Mouse (Mus musculus): ENCODE results near the gene Tubgcp6. TPM values are rescaled to one million over a fixed set of nuclear protein-coding genes. Genes with fewer than 3 reads are reported as not detected.

Gene Tubgcp6
- polyA plus RNA-seq, 1 experiment from 2014 or later = 17.6 TPM

DNA sequence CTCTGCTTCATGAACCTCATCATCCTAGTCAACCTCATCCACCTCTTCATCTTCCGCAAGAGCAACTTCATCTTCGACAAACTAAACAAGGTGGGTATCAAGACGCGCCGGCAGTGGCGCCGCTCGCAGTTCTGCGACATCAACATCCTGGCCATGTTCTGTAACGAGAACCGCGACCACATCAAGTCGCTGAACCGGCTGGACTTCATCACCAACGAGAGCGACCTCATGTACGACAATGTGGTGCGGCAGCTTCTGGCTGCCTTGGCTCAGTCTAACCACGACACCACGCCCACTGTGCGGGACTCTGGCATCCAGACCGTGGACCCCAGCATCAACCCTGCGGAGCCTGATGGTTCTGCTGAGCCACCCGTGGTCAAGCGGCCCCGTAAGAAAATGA, 54.7 kb downstream of the Tubgcp6 start:
- DNase-seq (ENCODE audit: low read depth, low spot score) (no peak), ATAC-seq (no peak)
- POLR2A ChIA-PET = no interaction called here
- TF ChIP-seq CTCF (IDR thresholded peaks at IDR 0.05) = no peak
- CTCF ChIA-PET = no interaction called here
- peaks cover 31% of the 10 kb centered on the region for H3K27me3 ChIP-seq
- in situ Hi-C loops (cut with MboI; ENCODE audit: low pct_unique_long_range_greater_than_20kb) = loop anchor here (5.0 to 10.0 kb wide), 2 partner anchors 243 to 459 kb away; no protein-coding TSS in a partner anchor

DNA sequence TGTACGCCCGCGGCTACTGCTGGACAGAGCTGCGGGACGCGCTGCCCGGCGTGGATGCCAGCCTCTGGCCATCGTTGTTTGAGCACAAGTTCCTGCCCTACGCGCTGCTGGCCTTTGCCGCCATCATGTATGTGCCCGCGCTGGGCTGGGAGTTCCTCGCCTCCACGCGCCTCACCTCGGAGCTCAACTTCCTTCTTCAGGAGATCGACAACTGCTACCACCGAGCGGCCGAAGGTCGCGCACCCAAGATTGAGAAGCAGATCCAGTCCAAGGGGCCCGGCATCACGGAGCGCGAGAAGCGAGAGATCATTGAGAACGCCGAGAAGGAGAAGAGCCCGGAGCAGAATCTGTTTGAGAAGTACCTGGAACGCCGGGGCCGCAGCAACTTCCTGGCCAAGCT, 55.3 kb downstream of the Tubgcp6 start:
- ATAC-seq (no peak), DNase-seq (ENCODE audit: low read depth, low spot score) (no peak)
- peaks cover 31% of the 10 kb centered on the region for H3K27me3 ChIP-seq
- POLR2A ChIA-PET = no interaction called here
- CTCF ChIA-PET = no interaction called here
- in situ Hi-C loops (cut with MboI; ENCODE audit: low pct_unique_long_range_greater_than_20kb) = loop anchor here (5.0 to 10.0 kb wide), 2 partner anchors 243 to 460 kb away; no protein-coding TSS in a partner anchor
- no peak for TF ChIP-seq CTCF (IDR thresholded peaks at IDR 0.05)

DNA sequence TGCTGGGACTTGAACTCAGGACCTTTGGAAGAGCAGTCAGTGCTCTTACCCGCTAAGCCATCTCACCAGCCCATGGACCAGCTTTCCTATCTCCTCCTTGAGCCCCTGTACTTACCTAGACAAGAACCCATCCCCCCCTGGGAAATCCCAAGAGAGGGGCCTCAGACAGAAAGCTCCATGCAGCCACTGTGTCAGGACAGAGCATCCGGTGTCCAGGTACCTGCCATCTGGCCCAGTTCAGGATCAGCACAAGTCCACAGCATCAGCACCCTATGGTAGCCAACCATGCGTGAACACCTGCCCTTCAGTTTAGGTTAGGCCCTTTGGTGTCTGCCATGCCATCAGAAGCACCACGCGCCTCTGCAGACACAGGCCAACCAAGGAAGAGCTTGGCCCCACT, 58.0 kb downstream of the Tubgcp6 start:
- in situ Hi-C loops (cut with MboI; ENCODE audit: low pct_unique_long_range_greater_than_20kb) = loop anchor here (5.0 to 10.0 kb wide), 2 partner anchors 240 to 462 kb away; no protein-coding TSS in a partner anchor
- no peak for TF ChIP-seq CTCF (IDR thresholded peaks at IDR 0.05)
- no peak for DNase-seq (ENCODE audit: low read depth, low spot score)
- ATAC-seq = no peak
- POLR2A ChIA-PET = no interaction called here
- peaks cover 51% of the 10 kb centered on the region for H3K27me3 ChIP-seq
- CTCF ChIA-PET = no interaction called here

DNA sequence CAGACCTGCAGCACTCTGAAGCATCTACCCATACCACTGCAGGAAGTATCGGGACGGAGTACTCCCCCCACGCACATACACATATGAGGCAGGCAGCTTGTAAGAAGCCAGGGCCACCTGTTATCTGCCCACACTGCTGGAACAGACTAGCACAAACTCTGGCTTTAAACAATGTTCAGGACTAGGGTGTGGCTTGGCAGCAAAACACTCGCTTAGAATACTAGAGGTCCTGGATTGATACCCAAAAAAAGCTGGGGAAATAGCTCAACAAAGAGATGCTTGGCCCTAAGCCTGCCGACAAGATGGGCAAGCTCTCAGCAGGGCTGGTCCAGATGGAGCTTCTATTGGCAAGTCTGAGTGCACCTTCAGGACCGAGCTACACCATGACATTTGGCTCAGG, 59.4 kb downstream of the Tubgcp6 start:
- no peak for ATAC-seq
- DNase-seq (ENCODE audit: low read depth, low spot score) = no peak
- POLR2A ChIA-PET = interaction anchor here (1.2 kb wide), 1 partner anchor 12 kb away, joined by 3 read pairs; no protein-coding TSS in a partner anchor
- in situ Hi-C loops (cut with MboI; ENCODE audit: low pct_unique_long_range_greater_than_20kb) = loop anchor here (10.0 kb wide), 1 partner anchor 239 kb away; no protein-coding TSS in a partner anchor
- peaks cover 60% of the 10 kb centered on the region for H3K27me3 ChIP-seq
- CTCF ChIA-PET = no interaction called here
- TF ChIP-seq CTCF (IDR thresholded peaks at IDR 0.05) = no peak

DNA sequence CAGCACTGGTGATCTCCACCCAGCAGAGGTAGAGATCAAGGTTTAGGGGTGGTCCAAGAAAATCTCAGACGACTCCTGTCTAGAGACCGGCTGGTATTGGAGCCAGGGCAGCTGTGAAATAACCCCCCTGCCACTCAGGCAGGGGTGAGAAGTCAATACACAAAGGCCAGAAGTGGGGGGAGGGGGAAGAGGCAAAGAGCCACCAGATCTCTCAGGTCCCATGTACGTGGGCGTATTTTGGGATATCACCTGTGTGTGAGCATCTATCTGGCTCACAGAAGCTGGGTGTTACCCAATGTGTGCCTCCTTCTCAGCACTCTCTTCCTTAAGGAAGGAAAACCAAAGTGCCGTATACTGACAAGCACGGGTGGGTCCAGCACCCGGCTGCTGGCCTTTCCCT, 59.9 kb downstream of the Tubgcp6 start:
- ATAC-seq (no peak), DNase-seq (ENCODE audit: low read depth, low spot score) (no peak)
- in situ Hi-C loops (cut with MboI; ENCODE audit: low pct_unique_long_range_greater_than_20kb) = loop anchor here (10.0 kb wide), 1 partner anchor 238 kb away; no protein-coding TSS in a partner anchor
- CTCF ChIA-PET = no interaction called here
- POLR2A ChIA-PET = interaction anchor here (1.2 kb wide), 1 partner anchor 13 kb away, joined by 3 read pairs; no protein-coding TSS in a partner anchor
- no peak for TF ChIP-seq CTCF (IDR thresholded peaks at IDR 0.05)
- peaks cover 58% of the 10 kb centered on the region for H3K27me3 ChIP-seq

DNA sequence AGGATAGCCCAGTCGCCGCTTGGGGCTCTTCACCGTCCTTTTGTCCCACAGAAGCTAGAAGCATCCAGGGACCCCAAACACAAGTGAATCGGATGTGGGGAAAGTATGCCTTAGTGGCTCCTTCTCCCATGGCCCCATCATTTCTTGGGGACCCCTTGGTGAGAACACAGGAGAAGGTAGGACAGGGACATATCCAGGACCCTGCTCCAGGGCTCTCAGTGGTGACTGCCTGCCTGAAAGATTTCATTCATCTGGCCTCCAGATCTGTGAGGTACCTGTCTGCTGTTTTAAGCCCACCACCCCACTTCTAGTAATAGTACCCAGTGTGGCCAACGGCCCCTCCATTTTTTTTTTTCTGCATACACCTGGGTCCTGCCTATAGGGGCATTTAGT, 60.4 kb downstream of the Tubgcp6 start:
- no peak for DNase-seq (ENCODE audit: low read depth, low spot score)
- H3K27me3 ChIP-seq = peaks cover 58% of the 10 kb centered on the region
- POLR2A ChIA-PET = no interaction called here
- in situ Hi-C loops (cut with MboI; ENCODE audit: low pct_unique_long_range_greater_than_20kb) = loop anchor here (10.0 kb wide), 1 partner anchor 238 kb away; no protein-coding TSS in a partner anchor
- CTCF ChIA-PET = no interaction called here
- no peak for ATAC-seq
- no peak for TF ChIP-seq CTCF (IDR thresholded peaks at IDR 0.05)

DNA sequence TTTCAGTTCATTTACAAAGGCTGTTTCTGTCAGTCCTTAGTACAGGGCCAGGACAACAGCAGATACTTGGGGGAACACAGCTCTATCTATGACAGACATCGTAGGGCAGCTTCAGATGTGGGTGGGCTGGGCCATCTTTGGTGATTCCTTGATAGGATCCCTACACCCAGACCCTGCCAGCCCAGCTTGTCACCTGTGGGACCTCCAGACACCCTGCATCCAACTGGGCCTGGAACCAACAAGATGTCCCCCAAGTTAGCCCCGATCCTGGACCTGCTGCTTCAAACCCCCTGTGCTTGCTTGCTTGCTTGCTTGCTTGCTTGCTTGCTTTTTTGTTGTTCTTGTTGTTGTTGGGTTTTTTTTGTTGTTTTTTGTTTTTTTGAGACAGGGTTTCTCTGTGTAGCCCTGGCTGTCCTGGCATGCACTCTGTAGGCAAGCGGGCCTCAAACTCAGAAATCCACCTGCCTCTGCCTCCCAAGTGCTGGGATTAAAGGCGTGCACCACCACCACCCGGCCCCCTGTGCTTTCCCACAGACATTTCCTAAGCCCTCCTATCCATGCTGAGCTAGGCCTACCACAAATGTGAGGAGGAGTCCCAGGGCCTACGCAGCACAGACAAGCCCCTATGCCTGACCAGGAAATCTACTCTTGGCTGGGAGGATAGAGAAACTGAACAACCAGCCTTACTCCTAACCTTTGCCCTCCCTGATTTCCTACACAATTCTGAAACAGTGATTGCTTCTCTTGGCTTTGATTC, 61.0 kb downstream of the Tubgcp6 start:
- DNase-seq (ENCODE audit: low read depth, low spot score) = no peak
- no peak for ATAC-seq
- POLR2A ChIA-PET = no interaction called here
- in situ Hi-C loops (cut with MboI; ENCODE audit: low pct_unique_long_range_greater_than_20kb) = loop anchor here (10.0 kb wide), 1 partner anchor 237 kb away; no protein-coding TSS in a partner anchor
- peaks cover 58% of the 10 kb centered on the region for H3K27me3 ChIP-seq
- CTCF ChIA-PET = no interaction called here
- TF ChIP-seq CTCF (IDR thresholded peaks at IDR 0.05) = no peak

DNA sequence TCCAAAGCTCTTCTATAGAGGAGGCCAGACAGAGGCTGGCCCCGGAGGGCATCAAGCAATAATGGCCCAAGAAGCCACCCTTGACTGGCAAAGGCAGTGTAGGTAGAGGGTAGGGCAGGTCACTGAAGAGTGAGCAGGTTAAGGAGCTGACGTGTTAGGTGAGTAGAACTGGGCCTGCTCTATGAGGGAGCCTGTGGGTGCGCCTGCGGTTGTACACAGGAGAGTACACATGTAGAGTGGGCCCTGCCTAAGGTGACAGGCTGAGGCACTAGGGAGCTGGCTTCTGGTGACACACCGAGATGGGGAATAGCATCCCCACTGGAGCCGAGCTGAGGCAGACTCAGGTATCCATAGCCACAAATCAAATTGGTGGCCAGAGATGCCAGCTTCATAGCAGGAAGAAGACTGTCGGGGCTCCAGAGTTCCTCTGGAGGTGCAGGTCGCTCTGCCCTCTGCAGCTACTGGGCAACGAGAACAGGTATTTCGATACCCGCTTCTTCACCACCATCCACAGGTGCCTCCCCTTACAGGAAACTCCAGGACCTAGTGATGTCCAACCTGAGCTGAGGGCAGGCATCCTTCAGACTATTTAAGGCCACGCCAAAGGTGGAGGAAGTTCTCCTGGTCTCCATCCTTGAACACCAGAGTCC, 62.0 kb downstream of the Tubgcp6 start:
- CTCF ChIA-PET = no interaction called here
- TF ChIP-seq CTCF (IDR thresholded peaks at IDR 0.05) = no peak
- DNase-seq (ENCODE audit: low read depth, low spot score) = no peak
- H3K27me3 ChIP-seq = peaks cover 65% of the 10 kb centered on the region
- ATAC-seq = no peak
- in situ Hi-C loops (cut with MboI; ENCODE audit: low pct_unique_long_range_greater_than_20kb) = loop anchor here (10.0 kb wide), 1 partner anchor 236 kb away; no protein-coding TSS in a partner anchor
- POLR2A ChIA-PET = no interaction called here

DNA sequence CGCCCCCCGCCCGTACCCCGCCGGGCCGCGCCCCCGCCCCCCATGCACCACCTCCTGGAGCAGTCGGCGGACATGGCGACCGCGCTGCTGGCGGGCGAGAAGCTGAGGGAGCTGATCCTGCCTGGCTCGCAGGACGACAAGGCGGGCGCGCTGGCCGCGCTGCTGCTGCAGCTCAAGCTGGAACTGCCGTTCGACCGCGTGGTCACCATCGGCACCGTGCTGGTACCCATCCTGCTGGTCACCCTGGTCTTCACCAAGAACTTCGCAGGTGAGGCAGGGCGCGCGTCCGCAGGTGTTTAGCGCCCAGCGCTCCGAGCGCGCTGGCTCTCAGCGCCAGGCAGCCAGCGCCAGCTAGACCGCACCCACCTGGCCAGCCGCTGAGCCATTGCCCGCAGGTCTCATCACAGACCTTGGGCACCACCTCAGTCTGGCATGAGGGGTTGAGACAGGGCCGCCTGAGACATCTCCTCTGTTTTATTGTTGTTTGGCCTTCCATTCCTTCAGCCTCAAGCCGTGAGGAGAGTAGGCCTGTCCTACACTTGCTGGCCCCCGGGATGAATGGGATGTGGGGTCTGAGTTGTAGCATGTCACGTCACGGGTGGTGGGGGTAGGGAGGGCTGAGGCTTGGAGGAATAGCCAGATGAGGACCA, 62.8 kb downstream of the Tubgcp6 start:
- DNase-seq (ENCODE audit: low read depth, low spot score) (no peak), ATAC-seq (no peak)
- CTCF ChIA-PET = no interaction called here
- H3K27me3 ChIP-seq = peaks cover 67% of the 10 kb centered on the region
- in situ Hi-C loops (cut with MboI; ENCODE audit: low pct_unique_long_range_greater_than_20kb) = loop anchor here (10.0 kb wide), 1 partner anchor 235 kb away; no protein-coding TSS in a partner anchor
- TF ChIP-seq CTCF (IDR thresholded peaks at IDR 0.05) = no peak
- POLR2A ChIA-PET = no interaction called here

DNA sequence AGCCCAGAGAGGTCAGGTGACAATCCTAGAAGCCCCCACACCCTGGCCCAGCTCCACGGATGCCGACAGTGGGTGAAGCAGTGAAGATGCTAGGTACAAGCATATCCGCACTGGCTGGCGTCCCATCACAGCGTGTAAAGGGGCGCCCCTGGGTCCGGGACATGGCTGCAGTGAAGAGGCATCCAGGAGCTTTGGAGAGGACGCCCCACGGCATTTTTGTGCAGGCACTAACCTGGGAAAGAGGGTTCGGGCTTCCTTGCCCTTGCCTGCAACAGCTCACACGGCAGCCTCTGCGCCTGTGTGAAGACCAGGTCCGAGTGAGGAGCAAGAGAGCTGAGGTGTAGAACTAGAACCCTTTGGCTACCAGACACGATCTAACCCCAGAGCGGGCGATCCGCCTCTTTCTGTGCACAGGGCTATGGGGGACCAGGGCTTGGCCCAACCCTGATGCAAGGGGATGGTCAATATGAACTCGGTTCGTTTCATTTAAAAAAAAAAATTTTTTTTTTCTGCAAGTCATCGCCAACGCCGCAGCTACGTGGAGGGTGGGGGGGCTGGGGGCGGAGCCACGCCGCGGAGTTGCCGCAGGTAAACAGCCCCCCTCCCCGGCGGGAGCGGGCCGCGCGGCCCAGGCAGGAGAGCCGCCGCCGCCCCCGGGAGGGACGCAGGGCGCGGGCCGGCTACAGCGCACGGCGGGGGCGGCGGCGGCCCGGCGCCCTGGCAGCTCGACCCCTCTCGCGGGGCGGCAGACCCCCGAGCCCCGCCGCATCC, 63.6 kb downstream of the Tubgcp6 start, which contains the start of gene Panx2:
TSS of gene Panx2 (plus strand) at position 574 of the 771 bp plus-strand sequence.
- H3K27me3 ChIP-seq = peaks cover 59% of the 10 kb centered on the region
- CTCF ChIA-PET = interaction anchor here (1.0 kb wide), 1 partner anchor 35 kb away, joined by 3 read pairs; no protein-coding TSS in a partner anchor

More for the DNA sequence above, 63.6 kb downstream of the Tubgcp6 start, which contains the start of gene Panx2:
- no peak for ATAC-seq
- DNase-seq (ENCODE audit: low read depth, low spot score) = no peak
- in situ Hi-C loops (cut with MboI; ENCODE audit: low pct_unique_long_range_greater_than_20kb) = no loop called here
- POLR2A ChIA-PET = no interaction called here
- no peak for TF ChIP-seq CTCF (IDR thresholded peaks at IDR 0.05)
